Mouse (Mus musculus) adrenal gland, adult 18-20 months (tissue): ENCODE results near the gene Mpzl2. TPM values are rescaled to one million over a fixed set of nuclear protein-coding genes. Genes with fewer than 3 reads are reported as not detected.
A peak's percentile ranks its signal among the peaks of the same experiment; 100 is the strongest.
"Not testable (repeated sequence)": the region's sequence is repeated elsewhere in the genome, so short reads cannot be mapped to it uniquely, and the experiment has no call there.

Experiments
- DNase-seq, 2 experiments: peaks; one replicate each; pipeline ENCODE4 v3.0.0; 2021 to 2022; ENCODE audit warnings: low spot score in 2 of 2
- total RNA-seq, 2 experiments: library from RNA; stranded (reverse); gene quantifications; 1 replicate in 1 of 2; 2 replicates in 1 of 2; pipeline ENCODE4 v1.2.3; 2021

Gene Mpzl2
- total RNA-seq, 2 experiments from 2014 or later = 10.5 to 12.9 TPM

DNA sequence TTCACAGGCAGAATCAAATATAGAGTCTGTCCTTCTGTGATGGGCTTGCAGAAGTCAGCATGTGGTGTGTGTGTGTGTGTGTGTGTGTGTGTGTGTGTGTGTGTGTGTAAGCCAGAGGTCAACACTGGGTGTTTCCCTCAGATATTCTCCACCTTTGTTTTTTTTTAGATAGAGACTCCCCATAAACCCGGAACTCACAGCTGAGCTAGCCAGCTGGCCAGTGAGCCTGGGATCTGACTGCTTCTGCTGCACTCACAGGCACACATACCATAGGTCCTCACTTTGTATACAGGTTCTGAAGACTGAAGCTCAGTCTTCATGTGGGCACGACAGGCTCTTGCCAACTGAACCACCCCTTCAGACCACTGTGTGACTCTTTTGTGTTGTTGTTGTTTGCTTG lies 7.3 kb upstream of the Mpzl2 start:
- no peak for DNase-seq

DNA sequence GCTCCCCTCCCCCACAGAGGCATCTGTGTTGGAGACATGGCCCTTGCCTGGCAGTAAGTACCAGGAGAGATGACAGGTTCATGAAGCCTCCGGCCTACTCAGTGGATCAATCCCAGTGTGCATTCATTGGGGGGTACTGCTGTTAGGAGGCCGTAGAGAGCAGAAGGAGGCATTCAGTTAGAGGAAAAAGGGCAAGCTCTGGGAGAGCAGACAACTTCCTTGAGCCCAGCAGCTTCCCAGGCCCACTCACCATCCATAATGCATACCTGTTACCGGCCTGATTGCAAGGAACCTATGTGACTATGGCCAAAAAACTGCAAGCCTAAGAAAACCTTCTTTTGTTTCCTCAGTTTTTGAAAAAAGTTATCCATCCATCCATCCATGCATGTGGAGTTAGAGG lies 5.1 kb upstream of the Mpzl2 start:
- no peak for DNase-seq

DNA sequence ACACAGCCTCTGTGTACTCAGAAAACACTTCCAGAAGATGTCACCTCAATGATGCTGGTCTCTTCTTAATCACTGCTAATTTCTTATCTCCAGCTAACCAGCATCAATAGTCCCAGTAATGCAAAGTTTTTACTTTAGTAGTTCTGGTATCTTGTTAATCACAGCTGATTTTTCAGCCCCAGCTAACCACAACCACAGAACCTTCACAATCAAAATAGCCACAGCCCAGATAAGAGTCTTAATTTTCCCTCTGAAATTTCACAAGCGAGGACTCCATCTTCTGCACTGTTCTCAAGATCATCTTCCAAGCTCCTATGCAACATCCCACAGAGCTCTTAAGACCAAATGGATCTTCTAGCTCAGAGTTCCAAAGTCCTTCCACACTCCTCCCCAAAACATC lies 1.8 kb upstream of the Mpzl2 start:
- not testable (repeated sequence) for DNase-seq

DNA sequence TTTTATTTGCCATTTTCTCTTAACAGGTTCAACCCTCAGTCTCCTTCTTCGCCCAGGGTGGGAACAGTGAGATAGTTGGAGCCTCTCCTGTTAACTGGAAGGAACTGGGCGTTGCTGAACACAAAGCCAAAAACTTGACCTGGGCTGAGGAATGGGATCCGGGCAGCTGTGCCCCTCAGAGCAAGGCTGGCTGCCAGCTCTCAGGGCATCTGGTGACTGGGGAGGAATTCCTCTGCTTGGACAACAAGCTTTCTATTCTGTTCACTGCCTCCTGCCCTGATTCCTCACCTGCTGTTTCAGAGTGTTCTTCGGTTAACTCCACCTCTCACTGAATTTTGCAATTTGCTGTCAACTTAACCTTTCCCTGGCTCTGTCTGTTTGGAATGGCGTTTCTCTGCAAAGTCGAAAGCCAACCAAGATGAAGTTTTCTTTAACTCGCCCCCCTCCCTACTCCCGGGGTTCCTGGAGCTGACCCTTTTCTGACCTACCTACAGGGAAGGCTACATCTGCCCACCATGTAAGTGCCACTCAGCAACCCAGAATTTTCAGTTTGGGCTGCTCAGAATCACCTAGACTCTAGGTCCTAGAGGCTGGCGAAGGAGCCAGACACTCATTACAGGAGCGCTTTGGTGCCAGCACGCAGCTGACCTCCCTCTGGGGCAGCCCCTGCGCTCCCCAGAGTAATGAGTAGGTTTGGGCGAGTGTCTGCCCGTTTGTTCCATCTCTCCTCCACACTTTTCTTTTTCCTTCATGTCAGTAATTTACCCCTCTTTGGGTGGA lies 657 bp downstream of the Mpzl2 start:
- no peak for DNase-seq

DNA sequence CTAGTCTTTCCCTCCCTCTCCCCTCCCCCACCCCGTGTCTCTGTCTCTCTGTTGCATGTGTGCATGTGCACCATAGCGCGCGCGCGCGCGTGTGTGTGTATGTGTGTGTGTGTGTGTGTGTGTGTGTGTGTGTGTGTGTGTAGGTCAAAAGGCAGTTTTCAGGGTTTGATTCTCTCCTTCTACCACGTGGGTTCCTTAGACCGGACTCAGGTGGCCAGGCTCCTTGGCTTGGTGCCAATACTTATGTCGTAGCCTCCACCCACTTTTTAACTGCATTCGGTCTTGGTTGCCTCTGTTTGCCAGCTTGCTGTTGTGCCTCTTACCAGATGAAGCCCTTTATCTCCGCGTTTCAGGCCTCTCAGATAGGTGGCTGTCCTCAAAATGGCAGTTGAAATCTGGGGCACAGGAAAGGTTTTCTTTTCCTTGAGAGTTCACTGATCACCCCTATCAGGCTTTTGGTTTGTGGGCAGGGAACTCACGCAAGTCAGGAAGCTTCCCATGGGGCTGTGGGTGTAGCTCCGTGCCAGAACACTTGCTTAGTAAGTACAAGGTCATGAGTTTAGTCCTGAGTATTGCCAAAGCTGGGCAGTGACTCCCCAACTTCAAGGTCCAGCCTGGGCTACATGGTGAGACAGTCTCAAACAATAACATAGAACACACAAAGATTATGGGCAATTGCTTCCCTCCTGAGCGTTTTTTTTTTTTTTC lies 1.7 kb downstream of the Mpzl2 start:
- DNase-seq = no peak

DNA sequence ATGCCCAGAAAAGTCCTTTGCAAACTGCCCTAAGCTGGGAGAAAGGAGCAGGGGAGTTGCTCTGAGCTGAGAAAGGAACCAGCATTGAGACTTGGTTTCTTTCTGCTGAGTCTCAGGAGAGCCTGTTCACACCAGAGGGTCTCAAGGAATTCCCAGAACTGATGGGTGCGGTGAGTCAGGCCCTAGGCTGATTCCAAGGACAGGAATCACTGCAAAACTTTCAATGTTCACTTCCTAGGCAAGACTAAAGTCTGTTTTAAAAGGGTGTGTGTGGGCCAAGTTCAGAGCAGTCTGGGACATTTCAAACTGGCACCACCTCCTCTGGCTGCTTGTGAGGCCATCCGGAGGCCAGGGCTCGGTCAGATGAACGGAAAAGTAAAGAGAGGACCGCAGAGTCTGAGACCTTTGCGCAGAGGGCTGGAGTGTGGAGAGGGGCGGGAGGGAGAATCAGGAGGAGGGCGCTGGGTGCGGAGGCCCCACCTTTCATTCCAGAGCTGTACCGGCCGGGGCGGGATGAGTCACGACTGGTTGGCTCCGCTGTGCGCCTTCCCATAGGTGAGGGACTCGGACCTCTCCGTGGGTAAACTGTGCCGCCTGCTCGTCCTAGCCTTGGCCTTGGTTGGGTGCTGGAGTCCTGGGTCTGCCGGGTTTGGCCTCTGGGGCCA lies 2.6 kb downstream of the Mpzl2 start:
- DNase-seq = peak; percentile 36 to 37

DNA sequence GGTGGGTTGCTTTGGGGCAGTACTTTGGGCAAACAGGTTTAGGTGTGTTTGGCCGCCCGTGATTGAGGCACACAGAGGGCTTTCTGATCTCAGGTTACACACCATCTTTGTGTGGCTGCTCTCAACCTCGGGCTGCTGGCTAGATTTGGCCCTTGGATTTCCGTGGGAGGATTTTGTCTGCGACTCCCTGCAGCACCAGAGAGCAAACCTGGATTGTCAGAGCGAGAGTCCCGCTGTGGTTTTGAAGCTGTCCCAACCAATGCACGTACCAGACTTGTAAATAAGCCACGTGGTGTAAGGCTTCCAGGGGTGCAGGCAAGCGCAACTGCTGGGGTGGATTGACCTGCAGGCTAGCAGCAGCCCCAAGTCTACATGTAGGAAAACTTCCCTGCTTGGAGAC lies 3.3 kb downstream of the Mpzl2 start:
- no peak for DNase-seq

DNA sequence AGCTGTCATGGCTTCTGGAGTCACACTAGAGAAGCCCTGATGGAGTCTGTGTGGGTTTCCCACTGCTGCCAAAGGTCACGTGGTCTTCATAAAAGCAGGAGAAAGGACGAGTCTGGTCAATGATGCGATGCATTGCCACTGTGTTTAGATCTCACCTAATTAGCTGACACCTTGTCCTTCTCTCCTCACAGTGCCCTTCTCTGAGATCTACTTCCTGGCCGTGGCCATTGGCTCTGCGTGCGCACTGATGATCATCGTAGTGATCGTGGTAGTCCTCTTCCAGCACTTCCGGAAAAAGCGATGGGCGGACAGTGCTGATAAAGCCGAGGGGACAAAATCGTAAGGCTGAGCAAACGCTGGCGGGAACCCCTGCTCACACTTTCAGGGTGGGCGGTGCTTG lies 7.4 kb downstream of the Mpzl2 start:
- DNase-seq = no peak

DNA sequence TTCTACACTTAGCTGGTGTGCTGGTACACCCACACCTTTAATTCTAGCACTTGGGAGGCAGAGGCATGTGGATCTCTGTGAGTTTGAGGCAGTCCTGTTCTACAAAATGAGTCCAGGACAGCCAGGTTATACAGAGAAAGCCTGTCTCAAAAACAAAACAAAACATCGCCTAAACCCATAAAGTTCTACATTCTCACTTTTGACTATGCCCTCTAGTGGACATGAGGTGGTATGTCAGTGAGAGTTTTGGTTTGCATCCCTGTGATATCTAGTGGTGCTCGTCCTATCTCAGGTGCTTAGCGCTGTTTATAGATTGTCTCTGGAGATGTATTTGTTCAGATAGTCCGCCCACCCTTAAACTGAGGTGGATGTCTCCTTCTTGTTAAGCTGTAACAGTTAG lies 8.9 kb downstream of the Mpzl2 start:
- no peak for DNase-seq

DNA sequence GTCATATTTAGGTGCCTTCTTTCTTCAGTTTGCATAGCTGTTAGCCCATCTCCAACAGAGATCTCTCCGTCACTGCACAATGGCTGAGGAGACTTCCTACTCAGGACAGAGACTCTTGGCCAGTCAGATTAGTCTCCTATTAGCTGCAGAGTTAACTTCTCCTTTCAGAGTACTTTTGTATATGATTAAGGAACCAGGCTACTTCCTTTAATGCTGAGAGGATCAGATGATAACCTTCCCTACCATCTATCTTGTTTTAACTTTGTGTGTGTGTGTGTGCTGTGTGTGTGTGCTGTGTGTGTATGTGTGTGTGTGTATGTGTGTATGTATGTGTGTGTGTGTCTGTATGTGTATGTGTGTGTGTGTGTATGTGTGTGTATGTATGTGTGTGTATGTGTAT lies 10.1 kb downstream of the Mpzl2 start:
- DNase-seq = no peak

DNA sequence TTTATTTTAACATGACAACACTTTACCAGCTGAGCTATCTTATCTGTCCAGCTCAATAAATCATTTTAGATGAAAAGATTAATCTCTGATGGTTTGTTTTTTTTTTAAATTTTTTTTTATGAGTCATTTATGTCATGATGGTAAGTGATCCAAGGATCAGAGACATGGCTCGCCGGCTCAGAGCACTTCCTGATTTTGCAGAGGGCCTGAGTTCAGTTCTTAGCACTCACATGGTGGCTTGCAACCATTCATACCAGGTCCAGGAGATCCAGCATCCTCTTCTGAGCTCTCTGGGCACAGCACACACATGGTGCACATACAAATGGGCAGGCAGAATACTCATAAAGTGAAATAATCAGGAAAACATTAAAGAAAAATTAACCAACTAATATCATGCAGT lies 10.7 kb downstream of the Mpzl2 start:
- no peak for DNase-seq

DNA sequence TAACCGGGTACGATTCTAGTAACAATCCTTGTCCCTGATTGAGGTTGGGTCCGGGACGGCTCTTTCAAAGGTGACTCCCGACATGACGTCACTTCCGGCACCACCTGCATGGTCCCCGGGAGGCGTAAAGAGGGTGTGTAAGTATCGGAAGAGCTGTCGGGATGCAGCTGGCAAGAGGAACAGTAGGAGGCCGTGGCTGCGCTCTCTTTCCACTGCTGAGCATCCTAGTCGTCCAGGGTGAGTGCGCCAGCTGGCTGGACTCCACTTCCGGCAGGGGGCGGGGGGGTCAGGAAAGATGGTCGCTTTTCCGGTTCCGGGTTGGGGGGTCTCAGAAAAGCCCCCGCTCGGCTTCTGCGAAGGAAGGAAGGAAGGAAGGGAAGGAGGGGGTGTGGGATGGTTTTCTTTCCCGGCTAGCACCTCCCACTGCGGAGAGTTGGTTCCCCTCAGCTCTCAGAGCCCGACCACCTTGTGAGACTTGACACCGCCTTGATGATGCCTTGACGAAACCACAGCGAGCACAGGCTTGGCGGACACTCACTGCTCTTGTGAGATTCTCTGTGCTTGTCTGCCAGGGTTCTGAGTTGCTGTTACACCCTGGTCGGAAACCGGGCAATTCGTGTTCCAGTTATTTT lies 15.6 kb downstream of the Mpzl2 start, which contains the start of gene Mpzl3:
Mpzl3 (plus strand) TSS at position 105 of the 632 bp plus-strand sequence.
- peak; percentile 72 to 79 for DNase-seq

DNA sequence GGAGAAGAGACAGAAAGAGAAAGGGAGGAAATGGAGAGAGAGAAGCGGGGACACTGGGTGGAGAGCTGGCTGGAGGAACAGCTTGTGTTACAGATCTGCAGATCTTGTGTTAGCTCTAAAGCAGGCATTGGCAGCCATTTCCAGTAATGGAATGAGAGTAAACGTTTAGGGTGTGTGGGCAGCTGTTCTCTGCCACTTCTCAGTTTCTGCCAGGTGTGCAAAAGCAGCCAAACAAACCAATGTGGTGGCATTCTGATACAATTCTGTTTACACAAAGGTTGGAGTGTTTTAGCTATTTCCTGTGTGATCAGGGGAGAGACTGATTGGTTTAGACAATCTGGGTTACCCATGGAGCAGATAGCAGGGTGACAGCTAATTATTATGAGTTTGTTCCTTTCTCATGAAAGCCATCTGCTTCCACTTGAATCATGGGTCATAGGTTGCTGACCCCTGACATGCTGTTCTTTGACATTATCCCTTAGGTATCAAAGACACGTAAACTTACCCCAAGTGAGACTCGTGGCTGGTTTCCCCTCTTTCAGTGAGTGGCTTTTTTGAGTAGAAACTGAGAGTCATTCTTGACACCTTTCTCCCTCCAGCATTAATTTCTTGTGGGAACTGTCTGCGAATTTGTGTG lies 18.8 kb downstream of the Mpzl2 start:
- DNase-seq = no peak

DNA sequence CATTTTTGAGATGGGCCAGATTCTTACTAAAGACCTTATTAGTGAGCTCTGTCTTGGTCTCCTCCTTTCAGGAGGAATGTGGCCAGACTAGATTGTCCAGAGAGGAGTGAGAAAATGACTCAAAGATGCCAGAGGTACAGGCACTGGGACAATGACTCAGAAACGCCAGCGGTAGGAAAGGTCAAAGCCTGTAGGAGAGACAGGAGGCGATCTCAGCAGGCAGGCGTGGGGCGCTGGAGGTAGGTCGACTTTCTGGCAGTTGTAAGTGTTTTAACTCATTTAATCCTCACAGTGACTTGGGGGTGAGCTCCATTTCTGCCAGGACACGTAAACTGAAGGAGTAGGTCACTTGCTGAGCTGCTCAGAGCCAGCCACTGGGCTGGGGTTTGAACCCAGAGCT lies 20.6 kb downstream of the Mpzl2 start:
- DNase-seq = no peak

DNA sequence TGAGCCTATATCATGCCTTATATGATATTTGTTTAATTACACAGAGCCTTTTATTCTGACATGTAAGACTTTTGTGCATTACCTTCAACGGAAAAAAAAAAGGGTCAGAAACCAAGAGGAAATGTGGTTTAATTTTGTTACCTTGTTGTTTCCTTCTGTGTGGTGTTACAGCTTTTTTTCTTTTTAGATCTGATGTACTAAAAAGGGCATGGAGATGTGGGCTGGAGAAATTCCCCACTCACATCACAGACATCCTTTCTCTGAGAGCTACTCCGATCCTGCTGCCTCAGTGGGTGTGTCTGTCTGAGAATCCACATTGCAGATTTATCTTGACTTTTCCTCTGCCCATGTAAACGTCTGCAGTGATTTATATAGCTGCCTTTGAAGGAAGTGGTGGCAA lies 23.1 kb downstream of the Mpzl2 start:
- DNase-seq = no peak

DNA sequence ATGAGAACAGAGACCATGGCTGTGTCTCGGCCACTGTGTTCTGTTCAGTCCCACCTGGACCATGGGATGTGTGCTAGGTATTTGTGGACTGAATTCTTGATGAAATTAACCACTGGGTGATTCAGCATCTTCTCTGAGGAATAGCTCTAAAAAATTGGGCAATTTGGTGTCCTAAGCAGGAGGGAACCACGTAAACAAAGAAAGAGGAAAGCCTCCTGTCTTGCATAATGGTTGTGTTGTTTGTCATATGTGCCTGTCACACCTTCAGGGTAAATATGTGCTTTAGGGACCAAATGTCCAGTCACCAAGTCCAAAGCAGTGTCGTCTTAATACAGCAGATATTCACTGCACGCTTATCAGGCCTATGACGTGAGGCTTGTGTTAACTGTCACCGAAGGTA lies 24.8 kb downstream of the Mpzl2 start:
- no peak for DNase-seq

DNA sequence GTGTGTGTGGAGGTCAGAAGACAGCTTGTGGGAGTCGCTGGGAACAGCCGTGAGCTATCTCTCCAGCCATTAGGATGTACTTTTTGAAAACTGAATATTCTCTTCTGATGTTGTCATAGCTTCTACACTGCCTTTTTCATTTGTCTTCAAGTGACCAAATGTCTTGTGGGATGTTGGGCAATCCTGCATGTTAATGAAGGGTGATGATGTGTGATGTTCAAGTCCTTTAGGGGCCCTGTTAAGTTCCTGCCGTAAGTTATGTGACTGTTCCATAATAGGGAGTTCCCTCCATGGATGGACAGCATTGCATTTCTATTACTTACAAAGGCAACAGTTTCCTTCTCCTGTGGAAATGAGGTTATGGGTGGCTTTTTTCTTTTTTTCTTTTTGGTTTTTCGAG lies 27.1 kb downstream of the Mpzl2 start:
- no peak for DNase-seq

DNA sequence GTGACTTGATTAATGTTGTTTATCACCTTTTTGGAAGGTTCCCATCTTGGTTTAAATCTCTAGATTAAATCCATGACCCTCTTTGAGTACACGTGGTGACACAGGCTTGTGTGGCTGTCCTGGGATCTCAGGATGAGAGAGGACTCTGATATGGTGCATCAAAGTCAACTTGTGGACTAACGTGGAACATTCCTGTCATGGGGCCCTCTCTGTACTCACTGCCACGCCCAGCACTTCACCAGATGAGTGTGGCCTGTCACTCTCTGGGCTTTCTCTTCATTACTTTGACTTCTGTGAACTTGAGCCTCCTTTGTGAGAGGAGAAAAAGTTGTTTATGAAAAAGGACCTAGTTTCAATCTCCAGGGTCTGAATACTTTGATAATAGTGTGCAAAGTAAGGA lies 32.2 kb downstream of the Mpzl2 start:
- DNase-seq = no peak

DNA sequence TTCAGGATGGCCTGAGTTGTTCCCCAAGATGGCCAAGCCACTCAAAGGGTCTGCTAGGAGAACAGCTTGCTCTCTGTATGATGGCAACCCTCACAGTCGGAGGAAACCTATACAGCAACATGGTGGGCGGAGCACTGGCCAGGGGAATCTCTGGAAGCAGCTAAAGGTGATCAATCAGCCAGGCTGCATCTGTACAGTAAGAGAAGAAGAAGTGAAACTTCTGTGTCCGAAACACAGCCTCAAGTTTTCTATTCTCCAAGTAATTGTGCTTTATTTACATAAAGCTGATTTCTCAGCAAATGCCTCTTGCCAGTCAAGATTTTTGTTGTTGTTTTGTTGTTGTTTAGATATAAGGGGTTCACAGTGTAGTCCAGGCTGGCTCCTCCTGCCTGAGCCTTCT lies 38.3 kb downstream of the Mpzl2 start:
- no peak for DNase-seq

DNA sequence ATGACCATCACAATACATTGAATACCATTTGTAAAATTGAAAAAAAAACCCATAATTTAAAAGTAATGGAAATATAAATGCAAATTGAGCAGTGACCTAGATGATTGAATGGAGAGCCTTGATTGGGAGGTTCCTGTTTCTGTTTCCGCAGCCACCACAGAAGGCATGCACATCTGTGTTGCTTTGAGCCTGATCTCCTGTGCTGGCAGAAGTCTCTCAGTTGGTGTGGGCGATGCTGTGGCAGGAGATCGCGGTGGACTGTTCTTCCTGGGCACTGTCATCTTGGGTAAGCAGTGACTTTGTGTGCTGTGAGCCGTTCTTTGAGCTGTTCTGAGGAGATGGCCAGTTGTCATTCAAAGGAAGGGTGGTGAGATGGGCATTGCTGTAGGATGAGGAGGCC lies 39.4 kb downstream of the Mpzl2 start, which contains the start of gene Jaml:
Jaml (plus strand) TSS at position 173 of the 400 bp plus-strand sequence.
- DNase-seq = no peak

DNA sequence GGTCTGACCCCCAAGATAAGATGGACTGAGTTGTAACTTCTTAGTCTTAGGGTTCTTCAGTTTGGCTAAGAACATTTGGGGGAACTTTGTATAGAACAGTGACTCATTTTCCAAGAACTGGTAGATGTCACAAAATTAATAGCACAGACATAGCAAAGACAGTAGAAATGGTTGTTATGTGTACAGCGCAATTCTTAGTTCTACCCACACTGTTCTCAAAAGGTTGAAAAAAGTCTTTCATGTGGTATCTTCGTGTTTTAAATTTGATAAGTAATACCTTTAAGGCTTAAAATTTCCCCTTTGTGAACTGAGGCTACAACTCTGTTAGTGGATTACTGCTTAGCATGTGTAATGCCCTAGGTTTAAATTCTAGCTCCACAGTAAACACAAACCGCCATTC lies 43.5 kb downstream of the Mpzl2 start:
- no peak for DNase-seq
